Mouse (Mus musculus): Measurements from ENCODE around the gene Upp2. TPM values are rescaled to one million over a fixed set of nuclear protein-coding genes. Genes with fewer than 3 reads are reported as not detected.

The Upp2 gene
- polyA plus RNA-seq, 1 experiment from 2014 or later = 7.5 TPM

- H3K27me3 ChIP-seq (ENCODE audit: control insufficient read depth, insufficient read depth, low read length) = no peaks in the 10 kb centered on the region
- no peak overlapping the region for H3K27ac ChIP-seq (replicated peaks in 1 of 2; ENCODE audit: control insufficient read depth in 1 of 2, insufficient read depth in 1 of 2, low read depth in 2 of 2, low read length in 2 of 2)
- H3K4me1 ChIP-seq (ENCODE audit: control insufficient read depth in 2 of 2, insufficient read depth in 2 of 2, low read length in 2 of 2) = no peaks in the 10 kb centered on the region
- H3K9ac ChIP-seq (ENCODE audit: low read length) = no peak overlapping the region
- no peak overlapping the region for H3K4me2 ChIP-seq (ENCODE audit: low read length)
- H3K4me3 ChIP-seq (ENCODE audit: control insufficient read depth in 1 of 2, insufficient read depth in 1 of 2, low read depth in 1 of 2, low read length in 2 of 2) = no peak overlapping the region
- no peak for ATAC-seq (ENCODE audit: insufficient number of reproducible peaks, insufficient read depth, low FRiP score, low read depth)
- H3K36me3 ChIP-seq (ENCODE audit: control insufficient read depth, insufficient read depth, low read length) = no peaks in the 10 kb centered on the region
- no peaks in the 10 kb centered on the region for H3K9me3 ChIP-seq (ENCODE audit: control insufficient read depth, low read length)
- 89% methylated on average over 11 of the region's 11 CpGs for WGBS
Observed at GRCm38 (mm10) chr2:58633791-58634190, 66.7 kb downstream of the Upp2 start.

- Histone ChIP-seq H3K27ac (replicated peaks in 1 of 2; ENCODE audit: control insufficient read depth in 1 of 2, insufficient read depth in 1 of 2, low read depth in 2 of 2, low read length in 2 of 2) (no peak overlapping the region), H3K4me1 (ENCODE audit: control insufficient read depth in 2 of 2, insufficient read depth in 2 of 2, low read length in 2 of 2) (peaks cover 0 to 2% of the 10 kb centered on the region in 2 experiments; a peak in 1 of 4 replicates), H3K9me3 (ENCODE audit: control insufficient read depth, low read length) (no peaks in the 10 kb centered on the region), H3K27me3 (ENCODE audit: control insufficient read depth, insufficient read depth, low read length) (no peaks in the 10 kb centered on the region), H3K4me3 (ENCODE audit: control insufficient read depth in 1 of 2, insufficient read depth in 1 of 2, low read depth in 1 of 2, low read length in 2 of 2) (no peak overlapping the region), H3K9ac (ENCODE audit: low read length) (no peak overlapping the region), H3K36me3 (ENCODE audit: control insufficient read depth, insufficient read depth, low read length) (no peaks in the 10 kb centered on the region), H3K4me2 (ENCODE audit: low read length) (no peak overlapping the region)
- no peak for ATAC-seq (ENCODE audit: insufficient number of reproducible peaks, insufficient read depth, low FRiP score, low read depth)
- WGBS = 74% methylated on average over 19 of the region's 19 CpGs
Observed at GRCm38 (mm10) chr2:58641761-58642555, 74.9 kb downstream of the Upp2 start.

- WGBS = 96% methylated on average over 6 of the region's 6 CpGs
- peaks cover 0 to 2% of the 10 kb centered on the region in 2 experiments; a peak in 1 of 4 replicates for H3K4me1 ChIP-seq (ENCODE audit: control insufficient read depth in 2 of 2, insufficient read depth in 2 of 2, low read length in 2 of 2)
- no peaks in the 10 kb centered on the region for H3K27me3 ChIP-seq (ENCODE audit: control insufficient read depth, insufficient read depth, low read length)
- H3K27ac ChIP-seq (replicated peaks in 1 of 2; ENCODE audit: control insufficient read depth in 1 of 2, insufficient read depth in 1 of 2, low read depth in 2 of 2, low read length in 2 of 2) = no peak overlapping the region
- no peaks in the 10 kb centered on the region for H3K9me3 ChIP-seq (ENCODE audit: control insufficient read depth, low read length)
- no peak overlapping the region for H3K4me2 ChIP-seq (ENCODE audit: low read length)
- no peak overlapping the region for H3K9ac ChIP-seq (ENCODE audit: low read length)
- H3K4me3 ChIP-seq (ENCODE audit: control insufficient read depth in 1 of 2, insufficient read depth in 1 of 2, low read depth in 1 of 2, low read length in 2 of 2) = no peak overlapping the region
- no peaks in the 10 kb centered on the region for H3K36me3 ChIP-seq (ENCODE audit: control insufficient read depth, insufficient read depth, low read length)
- ATAC-seq (ENCODE audit: insufficient number of reproducible peaks, insufficient read depth, low FRiP score, low read depth) = no peak
Observed at GRCm38 (mm10) chr2:58645667-58646066, 78.6 kb downstream of the Upp2 start.

DNA sequence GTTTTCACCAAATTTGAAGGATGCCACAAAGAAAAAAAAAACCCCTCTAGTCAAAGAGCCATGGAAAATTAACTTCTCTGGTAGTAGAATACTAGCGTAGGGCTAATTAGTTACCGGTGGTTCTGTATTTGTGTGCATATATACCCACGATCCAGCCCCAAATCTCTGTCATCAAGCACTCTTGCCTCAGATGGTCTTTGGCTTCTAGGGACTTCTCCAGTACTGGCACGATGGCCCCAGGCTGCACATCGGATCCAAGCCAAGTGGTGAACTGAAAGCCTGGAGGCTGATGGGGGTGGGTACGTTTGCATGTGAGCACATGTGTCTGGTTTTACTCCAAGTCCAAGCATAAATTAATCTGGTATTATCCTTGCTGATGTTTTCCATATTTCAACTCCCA is 88.1 kb downstream of the Upp2 start:
- H3K27ac ChIP-seq (replicated peaks in 1 of 2; ENCODE audit: control insufficient read depth in 1 of 2, insufficient read depth in 1 of 2, low read depth in 2 of 2, low read length in 2 of 2) = no peak overlapping the region
- WGBS = 79% methylated on average over 6 of the region's 6 CpGs

GRCm38 (mm10) chr2:58656959-58657358 is 89.9 kb downstream of the Upp2 start:
- 88% methylated on average over 1 of the region's 1 CpGs for WGBS
- Histone ChIP-seq H3K36me3 (ENCODE audit: control insufficient read depth, insufficient read depth, low read length) (no peaks in the 10 kb centered on the region), H3K4me3 (ENCODE audit: control insufficient read depth in 1 of 2, insufficient read depth in 1 of 2, low read depth in 1 of 2, low read length in 2 of 2) (no peak overlapping the region), H3K27me3 (ENCODE audit: control insufficient read depth, insufficient read depth, low read length) (no peaks in the 10 kb centered on the region), H3K4me2 (ENCODE audit: low read length) (no peak overlapping the region), H3K27ac (replicated peaks in 1 of 2; ENCODE audit: control insufficient read depth in 1 of 2, insufficient read depth in 1 of 2, low read depth in 2 of 2, low read length in 2 of 2) (no peak overlapping the region), H3K9ac (ENCODE audit: low read length) (no peak overlapping the region), H3K4me1 (ENCODE audit: control insufficient read depth in 2 of 2, insufficient read depth in 2 of 2, low read length in 2 of 2) (no peaks in the 10 kb centered on the region), H3K9me3 (ENCODE audit: control insufficient read depth, low read length) (peaks cover 5% of the 10 kb centered on the region; the same call in 1 of the 2 replicates)
- ATAC-seq (ENCODE audit: insufficient number of reproducible peaks, insufficient read depth, low FRiP score, low read depth) = no peak

More for the DNA sequence above, 88.1 kb downstream of the Upp2 start:
- Histone ChIP-seq H3K4me1 (ENCODE audit: control insufficient read depth in 2 of 2, insufficient read depth in 2 of 2, low read length in 2 of 2) (no peaks in the 10 kb centered on the region), H3K9me3 (ENCODE audit: control insufficient read depth, low read length) (peaks cover 5% of the 10 kb centered on the region; the same call in 1 of the 2 replicates), H3K36me3 (ENCODE audit: control insufficient read depth, insufficient read depth, low read length) (no peaks in the 10 kb centered on the region), H3K4me2 (ENCODE audit: low read length) (no peak overlapping the region), H3K4me3 (ENCODE audit: control insufficient read depth in 1 of 2, insufficient read depth in 1 of 2, low read depth in 1 of 2, low read length in 2 of 2) (no peak overlapping the region), H3K9ac (ENCODE audit: low read length) (no peak overlapping the region), H3K27me3 (ENCODE audit: control insufficient read depth, insufficient read depth, low read length) (no peaks in the 10 kb centered on the region)
- ATAC-seq (ENCODE audit: insufficient number of reproducible peaks, insufficient read depth, low FRiP score, low read depth) = no peak

DNA sequence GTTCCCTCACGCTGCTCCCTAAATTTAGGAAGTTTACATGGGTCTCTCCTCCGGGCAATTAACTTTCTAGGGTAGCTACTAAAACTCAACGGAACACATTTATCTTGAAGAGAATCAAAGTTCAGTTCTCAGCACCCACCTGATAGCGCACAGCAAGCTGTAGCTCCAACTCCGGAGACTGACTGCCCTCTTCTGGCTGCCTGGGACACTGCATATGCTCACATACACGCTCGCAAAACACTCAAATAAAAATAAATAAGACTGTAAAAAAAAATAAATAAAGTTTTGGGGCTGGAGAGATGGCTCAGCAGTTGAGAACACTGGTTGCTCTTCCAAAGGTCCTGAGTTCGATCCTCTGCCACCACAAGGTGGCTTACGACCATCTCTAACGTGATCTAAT is 90.8 kb downstream of the Upp2 start:
- H3K36me3 ChIP-seq (ENCODE audit: control insufficient read depth, insufficient read depth, low read length) = no peaks in the 10 kb centered on the region
- no peak overlapping the region for H3K9ac ChIP-seq (ENCODE audit: low read length)
- no peak for ATAC-seq (ENCODE audit: insufficient number of reproducible peaks, insufficient read depth, low FRiP score, low read depth)
- H3K27ac ChIP-seq (replicated peaks in 1 of 2; ENCODE audit: control insufficient read depth in 1 of 2, insufficient read depth in 1 of 2, low read depth in 2 of 2, low read length in 2 of 2) = no peak overlapping the region
- no peaks in the 10 kb centered on the region for H3K27me3 ChIP-seq (ENCODE audit: control insufficient read depth, insufficient read depth, low read length)
- 90% methylated on average over 10 of the region's 10 CpGs for WGBS
- no peaks in the 10 kb centered on the region for H3K4me1 ChIP-seq (ENCODE audit: control insufficient read depth in 2 of 2, insufficient read depth in 2 of 2, low read length in 2 of 2)
- H3K4me2 ChIP-seq (ENCODE audit: low read length) = no peak overlapping the region
- no peak overlapping the region for H3K4me3 ChIP-seq (ENCODE audit: control insufficient read depth in 1 of 2, insufficient read depth in 1 of 2, low read depth in 1 of 2, low read length in 2 of 2)
- peaks cover 5% of the 10 kb centered on the region; the same call in 1 of the 2 replicates for H3K9me3 ChIP-seq (ENCODE audit: control insufficient read depth, low read length)

DNA sequence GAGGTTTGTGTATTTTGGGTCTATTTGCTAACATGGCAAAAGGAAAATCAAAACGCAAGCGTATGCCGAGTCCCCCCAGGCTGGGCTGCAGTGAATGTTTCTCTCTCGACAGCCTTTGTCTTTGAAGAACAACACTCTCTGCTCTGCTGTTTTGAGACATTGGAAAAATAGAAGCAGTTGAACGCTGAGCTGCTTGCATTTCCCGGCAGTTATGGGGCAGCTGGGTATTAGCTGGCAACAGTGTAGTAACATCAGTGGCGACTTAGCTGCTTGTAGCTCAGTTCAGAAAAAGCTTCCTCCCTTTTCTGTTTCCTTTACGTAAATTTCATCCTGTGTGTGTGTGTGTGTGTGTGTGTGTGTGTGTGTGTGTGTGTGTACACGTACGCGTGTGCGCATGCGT is 93.5 kb downstream of the Upp2 start:
- Histone ChIP-seq H3K27me3 (ENCODE audit: control insufficient read depth, insufficient read depth, low read length) (no peaks in the 10 kb centered on the region), H3K4me3 (ENCODE audit: control insufficient read depth in 1 of 2, insufficient read depth in 1 of 2, low read depth in 1 of 2, low read length in 2 of 2) (no peak overlapping the region), H3K9ac (ENCODE audit: low read length) (no peak overlapping the region), H3K4me1 (ENCODE audit: control insufficient read depth in 2 of 2, insufficient read depth in 2 of 2, low read length in 2 of 2) (no peaks in the 10 kb centered on the region), H3K27ac (replicated peaks in 1 of 2; ENCODE audit: control insufficient read depth in 1 of 2, insufficient read depth in 1 of 2, low read depth in 2 of 2, low read length in 2 of 2) (no peak overlapping the region), H3K36me3 (ENCODE audit: control insufficient read depth, insufficient read depth, low read length) (no peaks in the 10 kb centered on the region), H3K9me3 (ENCODE audit: control insufficient read depth, low read length) (peaks cover 5% of the 10 kb centered on the region; the same call in 1 of the 2 replicates), H3K4me2 (ENCODE audit: low read length) (no peak overlapping the region)
- 61% methylated on average over 13 of the region's 13 CpGs for WGBS
- no peak for ATAC-seq (ENCODE audit: insufficient number of reproducible peaks, insufficient read depth, low FRiP score, low read depth)

DNA sequence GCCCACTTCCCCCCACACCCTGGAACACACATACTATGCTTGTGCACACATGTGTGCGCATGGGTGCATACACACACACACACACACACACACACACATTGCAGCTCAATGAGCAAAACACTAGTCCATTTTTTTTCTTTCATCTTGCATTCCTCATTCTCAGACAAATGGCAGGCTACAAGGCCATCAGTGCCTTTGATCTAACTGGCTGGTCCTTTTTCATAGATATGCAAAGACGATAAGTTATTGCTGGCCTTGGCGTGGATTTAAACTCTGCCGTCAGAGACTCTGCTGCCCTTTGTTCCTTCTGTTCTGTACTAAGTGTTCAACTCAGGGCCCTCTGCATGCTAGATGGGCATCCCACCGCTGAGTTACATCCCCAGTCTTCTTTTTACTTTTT is 94.0 kb downstream of the Upp2 start:
- no peaks in the 10 kb centered on the region for H3K27me3 ChIP-seq (ENCODE audit: control insufficient read depth, insufficient read depth, low read length)
- no peak overlapping the region for H3K9ac ChIP-seq (ENCODE audit: low read length)
- 87% methylated on average over 5 of the region's 5 CpGs for WGBS
- no peaks in the 10 kb centered on the region for H3K4me1 ChIP-seq (ENCODE audit: control insufficient read depth in 2 of 2, insufficient read depth in 2 of 2, low read length in 2 of 2)
- H3K4me3 ChIP-seq (ENCODE audit: control insufficient read depth in 1 of 2, insufficient read depth in 1 of 2, low read depth in 1 of 2, low read length in 2 of 2) = no peak overlapping the region
- peaks cover 5% of the 10 kb centered on the region; the same call in 1 of the 2 replicates for H3K9me3 ChIP-seq (ENCODE audit: control insufficient read depth, low read length)
- H3K4me2 ChIP-seq (ENCODE audit: low read length) = no peak overlapping the region
- no peak overlapping the region for H3K27ac ChIP-seq (replicated peaks in 1 of 2; ENCODE audit: control insufficient read depth in 1 of 2, insufficient read depth in 1 of 2, low read depth in 2 of 2, low read length in 2 of 2)
- H3K36me3 ChIP-seq (ENCODE audit: control insufficient read depth, insufficient read depth, low read length) = no peaks in the 10 kb centered on the region
- ATAC-seq (ENCODE audit: insufficient number of reproducible peaks, insufficient read depth, low FRiP score, low read depth) = no peak
